Mouse (Mus musculus) erythroblast, embryonic 14.5 days (primary cell): ENCODE measurements around the gene Dnaja2.

Experiments used
- GATA1 ChIP-seq: IDR thresholded peaks from 2 replicates; pipeline ENCODE4 v1.6.1; 2012; ENCODE audit warnings: low read length, inconsistent platforms, mixed read lengths
- TAL1 ChIP-seq: IDR thresholded peaks from 3 replicates; pipeline ENCODE4 v1.6.1; 2012; ENCODE audit warnings: low read length, inconsistent platforms, mixed read lengths

- TF ChIP-seq GATA1 (no peak), TAL1 (no peak)
Measured at GRCm38 (mm10) chr8:85570466-85570865, 15.3 kb upstream of the Dnaja2 start.
